Comparison of ENCODE assay signal across 9 mouse cellular contexts in genomic region chr11:68600551-68601021, GRCm38 (mm10). TPM values are rescaled to one million over a fixed set of nuclear protein-coding genes. Genes with fewer than 3 reads are reported as not detected.
DNase-seq lines count a peak whose midpoint lies in the region; ATAC-seq lines count a peak whose summit lies in the region.
"Had no signal": no experiment of that assay in that cellular context is flagged by ENCODE, and none has a peak within 500 bp of the region (broad histone marks: within the 10 kb centered on the region; RNA-seq: fewer than 3 reads in every experiment).

No protein-coding gene starts in this region.

- no peak overlapping the region for H3K4me2 ChIP-seq in intestine, embryonic 14.5 days (ENCODE audit: low read length)
- H3K4me2 ChIP-seq: neural tube, embryonic 12.5 days had no signal

- no peak overlapping the region for H3K9ac ChIP-seq in intestine, embryonic 14.5 days (ENCODE audit: low read length)
- H3K9ac ChIP-seq: neural tube, embryonic 12.5 days had no signal

- ATAC-seq in intestine, embryonic 14.5 days (replicated peaks; ENCODE audit: low FRiP score, low TSS enrichment, low read depth) = peak; percentile 68

- DNase-seq in embryo, embryonic 10 days (ENCODE audit: low spot score) = peak; percentile 47
- DNase-seq in embryo, embryonic 10.5 days (ENCODE audit: low spot score) = no peak
- DNase-seq in kidney, postnatal 10 days = peak; percentile 38
- DNase-seq in kidney, adult 9 months = no peak
- peak; percentile 69 for DNase-seq in intestine, embryonic 14.5 days (ENCODE audit: low spot score)
- peak; percentile 61 for DNase-seq in lung, postnatal 25 days (ENCODE audit: low spot score)
- DNase-seq in cerebellum, postnatal 36 days = no peak
- no peak for DNase-seq in natural killer cell, adult 2 months (ENCODE audit: low spot score in 2 of 2)

- no peaks in the 10 kb centered on the region for H3K9me3 ChIP-seq in intestine, embryonic 14.5 days (ENCODE audit: control insufficient read depth, low read length)
- H3K9me3 ChIP-seq: neural tube, embryonic 12.5 days had no signal

- H3K4me1 ChIP-seq in intestine, embryonic 14.5 days (replicated peaks; ENCODE audit: control insufficient read depth, insufficient read depth, low read length) = peaks cover 36% of the 10 kb centered on the region

- no peak overlapping the region for H3K4me3 ChIP-seq in intestine, embryonic 14.5 days (ENCODE audit: low read depth, low read length)
- H3K4me3 ChIP-seq: neural tube, embryonic 12.5 days had no signal

- H3K27me3 ChIP-seq in intestine, embryonic 14.5 days (replicated peaks; ENCODE audit: control insufficient read depth, insufficient read depth, low read length) = no peaks in the 10 kb centered on the region
- H3K27me3 ChIP-seq: neural tube, embryonic 12.5 days had no signal

- H3K27ac ChIP-seq in intestine, embryonic 14.5 days (ENCODE audit: low read depth) = peak overlapping the region; percentile 93
- H3K27ac ChIP-seq: neural tube, embryonic 12.5 days had no signal

- no peaks in the 10 kb centered on the region for H3K36me3 ChIP-seq in intestine, embryonic 14.5 days (ENCODE audit: control insufficient read depth, insufficient read depth, low read length)
- H3K36me3 ChIP-seq: neural tube, embryonic 12.5 days had no signal

- 16% methylated on average over 6 of the region's 6 CpGs for WGBS in intestine, embryonic 14.5 days

RNA-seq across cellular contexts. Expression of gene Ccdc42, which starts 13.8 kb away (rescaled TPM):
- polyA plus RNA-seq in intestine, embryonic 14.5 days (2014; fragmentation: Nextera tagmentation; extraction: Ambion mirVana) = 0.32 TPM in 2 replicates

RNA-seq across cellular contexts. Expression of gene Mfsd6l, which starts 44.6 kb away (rescaled TPM):
- polyA plus RNA-seq in intestine, embryonic 14.5 days (2014; fragmentation: Nextera tagmentation; extraction: Ambion mirVana) = 1.7 and 2.2 TPM in 2 replicates
- polyA plus RNA-seq: neural tube, embryonic 12.5 days had no signal

Comparison
In these comparisons a context has a peak if more than half of its experiments do, and no peak if none do; other contexts are left out.
1. DNase-seq: peak in embryo, embryonic 10 days (single experiment), kidney, postnatal 10 days (single experiment), intestine, embryonic 14.5 days (single experiment) and lung, postnatal 25 days (single experiment); none in embryo, embryonic 10.5 days (single experiment), kidney, adult 9 months (single experiment), cerebellum, postnatal 36 days (0 of 2) and natural killer cell, adult 2 months (0 of 2).